Mouse (Mus musculus) layer of hippocampus, postnatal 10 days (tissue): ENCODE results near the gene Gm42372. TPM values are rescaled to one million over a fixed set of nuclear protein-coding genes. Genes with fewer than 3 reads are reported as not detected.
A peak's percentile ranks its signal among the peaks of the same experiment; 100 is the strongest.
"Not testable (repeated sequence)": the region's sequence is repeated elsewhere in the genome, so short reads cannot be mapped to it uniquely, and the experiment has no call there.

Experiments used
- DNase-seq, 2 experiments: peaks; one replicate each; pipeline ENCODE4 v3.0.0; 2021; ENCODE audit warnings: low spot score in 2 of 2
- long read RNA-seq: library from polyadenylated mRNA; stranded (forward); transcript quantifications from one replicate; pipeline ENCODE4 v2.0.0, GENCODE M21; 2023
- total RNA-seq, 2 experiments: library from RNA; stranded (reverse); gene quantifications; 2 replicates each; pipeline ENCODE4 v1.2.3; 2021

The Gm42372 gene
- 10 to 100 TPM; 42.9 to 44.8 TPM for total RNA-seq
- long read RNA-seq, full-length matches to known transcripts = 7 of 7 reads
- long read RNA-seq, partial matches to known transcripts = 0 of 7 reads
- long read RNA-seq, other reads (novel, unspliced or antisense) = 0 of 7 reads

DNA sequence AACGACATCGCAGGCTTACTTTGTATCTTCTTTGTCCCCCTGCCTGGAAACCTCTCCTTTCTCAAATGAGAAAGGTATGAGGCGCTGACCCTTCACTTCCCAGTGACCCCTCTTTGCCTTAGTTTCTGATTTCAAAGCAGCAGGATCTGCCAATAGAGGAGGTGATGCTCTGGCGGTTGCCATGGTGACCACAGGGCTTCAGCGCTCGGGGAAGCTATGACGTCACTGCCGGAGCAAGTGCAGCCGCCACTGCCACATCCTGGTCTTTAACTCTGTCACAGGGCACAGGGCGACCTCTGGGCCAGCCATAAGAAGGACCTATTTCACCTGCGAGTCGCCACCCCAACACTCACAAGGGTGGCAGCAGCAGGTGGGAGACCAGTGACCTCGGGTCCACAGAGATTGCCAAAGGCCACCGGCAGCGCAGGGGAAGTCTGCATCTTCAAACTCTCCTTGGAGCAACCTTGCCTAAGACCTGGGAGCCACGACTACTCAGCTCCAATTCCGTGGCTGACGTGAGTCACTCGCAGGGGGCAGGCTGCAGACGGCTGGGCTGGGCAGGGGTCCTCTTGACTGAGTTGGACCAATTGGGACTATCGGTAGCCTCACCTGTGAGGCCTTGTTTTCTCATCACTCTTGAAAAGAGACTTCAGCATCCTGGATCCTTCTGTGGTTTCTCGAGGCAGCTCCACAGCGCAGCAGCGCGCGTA, at the start of gene Gm42372:
Gm42372 (plus strand) TSS at position 228 of the 710 bp plus-strand sequence.
- peak; percentile 78 to 83 for DNase-seq

DNA sequence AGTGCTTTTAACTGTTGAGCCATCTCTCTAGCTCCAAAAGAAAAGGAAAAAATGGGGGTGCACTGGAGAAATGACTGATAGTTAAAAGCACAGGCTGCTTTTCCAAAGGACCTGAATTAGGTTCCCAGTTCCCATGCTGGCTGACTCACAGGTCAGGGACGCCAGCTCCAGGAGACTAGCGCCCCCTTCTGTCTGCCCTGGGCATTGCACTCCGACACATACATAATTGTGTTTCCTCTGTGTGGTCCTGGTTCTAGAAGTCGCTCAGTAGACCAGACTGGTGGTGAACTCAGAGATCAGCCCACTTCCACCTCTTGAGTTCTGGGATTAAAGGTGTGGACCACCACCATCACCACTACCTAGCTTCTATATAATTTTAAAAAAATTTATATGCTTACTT, 45.6 kb upstream of the Gm42372 start:
- peak in 1 of 2 experiments; percentile 50 for DNase-seq

DNA sequence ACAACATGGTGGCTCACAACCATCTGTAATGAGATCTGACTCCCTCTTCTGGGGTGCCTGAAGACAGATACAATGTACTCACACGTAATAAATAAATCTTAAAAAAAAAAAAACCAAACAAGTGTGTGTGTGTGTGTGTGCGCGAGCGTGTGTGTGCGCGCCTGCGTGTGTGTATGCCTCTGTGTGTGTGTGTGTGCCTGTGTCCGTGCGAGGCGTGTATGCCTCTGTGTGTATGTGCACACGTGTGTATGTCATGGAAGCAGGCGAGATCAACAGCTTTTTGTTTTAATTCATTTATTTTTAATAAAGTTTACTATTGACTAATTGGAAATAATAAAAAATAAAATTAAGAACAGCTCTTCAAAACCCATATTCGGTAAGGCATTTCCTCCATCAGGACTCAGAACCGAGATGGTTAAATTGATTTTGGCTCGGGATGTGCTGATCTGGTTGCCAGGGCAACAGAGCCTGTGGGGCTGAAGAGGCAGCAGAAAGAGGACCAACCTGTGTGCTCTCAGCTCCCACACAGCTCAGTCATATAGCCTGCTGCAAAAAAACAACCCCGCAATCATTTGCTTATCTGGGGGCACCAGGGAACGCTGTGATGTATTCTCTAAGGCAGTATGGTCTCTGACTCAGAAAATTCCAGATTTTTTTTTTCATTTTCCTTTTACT, 44.6 kb upstream of the Gm42372 start:
- peak in 1 of 2 experiments; percentile 71 for DNase-seq

DNA sequence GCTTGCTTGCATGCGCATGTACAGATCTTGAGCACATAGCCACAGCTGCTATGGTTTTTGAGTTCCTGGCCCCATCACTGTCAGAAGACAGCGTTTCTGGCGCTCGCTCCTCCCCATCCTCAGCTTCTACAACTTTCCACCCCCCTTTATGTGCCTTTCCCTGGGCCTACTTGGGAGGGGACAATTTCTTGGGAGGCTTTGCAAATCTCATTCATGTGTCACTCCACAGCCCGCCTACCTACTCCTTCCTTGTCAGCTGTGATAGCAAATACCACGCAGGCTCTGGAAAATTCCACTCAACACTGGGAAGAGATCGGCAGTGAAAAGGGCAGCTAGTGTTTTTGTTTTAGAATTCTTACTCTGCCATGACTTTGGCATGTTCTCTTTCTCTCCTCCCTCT, 42.6 kb upstream of the Gm42372 start:
- peak in 1 of 2 experiments; percentile 39 for DNase-seq

DNA sequence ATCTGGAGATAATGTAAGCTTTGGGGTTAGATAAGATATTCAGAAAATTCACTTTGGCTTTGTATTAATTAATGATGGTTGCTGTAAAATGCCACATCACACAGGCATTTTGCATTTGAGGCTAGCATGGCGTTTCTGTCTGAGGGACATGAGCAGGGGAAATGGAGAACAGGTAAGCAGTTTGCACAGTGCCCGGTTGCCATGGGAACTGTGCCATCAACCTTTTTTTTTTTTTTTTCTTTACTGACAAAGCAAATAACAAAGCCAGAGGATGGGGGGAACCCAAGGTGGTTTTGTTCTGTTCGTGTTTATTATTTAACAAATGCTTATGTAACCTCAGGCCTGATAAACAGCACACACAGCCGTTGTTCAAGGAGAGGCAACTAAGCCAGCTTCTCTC, 40.0 kb upstream of the Gm42372 start:
- DNase-seq = no peak

DNA sequence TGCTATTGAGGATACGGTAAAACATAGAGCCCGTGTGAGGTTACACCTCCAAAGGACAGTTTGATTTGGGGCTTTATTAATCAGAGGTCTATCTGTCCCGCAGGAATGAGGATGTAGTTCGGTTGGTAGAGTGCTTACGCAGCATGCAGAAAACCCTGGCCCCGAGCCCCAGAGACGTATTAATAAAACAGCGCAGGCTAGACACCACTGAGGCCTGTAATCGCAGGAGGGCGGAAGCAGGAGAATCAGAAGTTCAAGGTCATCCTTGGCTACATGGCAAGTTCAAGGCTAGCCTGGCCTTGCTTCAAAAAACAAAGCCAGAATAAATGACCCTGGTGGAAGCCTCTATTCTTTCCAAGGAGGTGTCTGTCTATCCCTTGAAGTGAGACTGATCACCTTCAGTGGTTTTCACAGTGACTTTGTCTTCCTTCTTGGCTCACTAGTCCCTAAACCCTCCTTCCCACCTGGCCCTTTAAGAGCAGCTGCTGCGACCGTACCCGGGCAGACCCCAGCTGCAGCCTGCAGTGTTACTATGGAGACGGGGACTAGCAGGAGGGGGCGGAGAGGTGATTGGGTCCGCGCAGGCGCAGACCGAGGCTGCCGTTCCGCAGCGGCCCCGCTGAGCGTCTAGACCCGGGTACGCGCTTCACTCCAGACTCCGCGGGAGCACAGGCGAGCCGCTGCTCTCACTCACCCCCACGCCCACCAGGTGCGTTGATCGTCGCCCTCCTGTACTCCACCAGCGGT, 38.7 kb upstream of the Gm42372 start, which contains the start of gene Pnmal2:
Pnmal2 (plus strand) TSS at position 622 of the 747 bp plus-strand sequence.
- peak; percentile 89 to 93 for DNase-seq

DNA sequence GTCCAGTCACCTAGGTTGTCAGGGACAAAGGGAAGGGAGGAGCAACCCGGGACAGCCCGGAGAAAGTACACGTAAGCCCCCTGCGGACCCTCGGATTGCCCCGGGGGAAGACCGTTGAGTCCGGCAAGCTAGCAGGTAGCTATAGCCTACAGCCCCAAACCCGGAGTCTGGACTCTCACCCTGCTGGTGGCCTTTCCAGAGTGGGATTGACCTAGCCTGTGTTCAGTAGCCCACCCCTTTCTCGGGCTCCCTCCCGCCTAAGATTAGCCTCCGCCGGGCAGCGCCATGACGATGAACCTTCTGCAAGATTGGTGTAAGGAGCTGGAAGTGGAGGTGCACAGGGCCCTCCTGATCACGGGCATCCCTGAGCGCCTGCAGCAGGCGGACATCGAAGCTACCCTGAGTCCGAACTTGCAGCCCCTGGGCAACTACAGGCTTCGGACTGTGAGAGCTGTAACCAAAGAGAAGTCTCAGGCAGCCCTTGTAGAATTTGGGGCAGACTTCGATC, 38.0 kb upstream of the Gm42372 start:
- peak in 1 of 2 experiments; percentile 57 for DNase-seq

DNA sequence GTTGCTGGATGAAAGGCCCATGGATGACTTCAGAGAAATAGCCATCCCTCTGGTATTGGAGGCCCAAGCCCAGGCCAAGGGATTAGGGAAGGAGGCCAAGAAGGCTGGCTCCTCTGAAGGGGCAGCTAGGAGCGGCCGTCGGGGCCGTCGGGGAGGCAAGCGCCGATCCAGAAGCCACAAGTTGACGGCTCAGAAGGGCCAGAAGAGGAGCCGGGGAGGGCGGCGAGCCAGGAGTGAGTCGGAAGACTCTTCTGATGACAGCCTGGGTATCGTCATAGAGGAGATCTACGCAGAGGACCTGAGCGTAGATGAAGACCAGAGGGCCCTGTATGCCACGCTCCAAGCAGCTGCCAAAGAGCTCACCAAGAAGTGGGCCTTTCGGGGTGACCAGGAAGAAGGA, 37.5 kb upstream of the Gm42372 start:
- DNase-seq = peak in 1 of 2 experiments; percentile 58

DNA sequence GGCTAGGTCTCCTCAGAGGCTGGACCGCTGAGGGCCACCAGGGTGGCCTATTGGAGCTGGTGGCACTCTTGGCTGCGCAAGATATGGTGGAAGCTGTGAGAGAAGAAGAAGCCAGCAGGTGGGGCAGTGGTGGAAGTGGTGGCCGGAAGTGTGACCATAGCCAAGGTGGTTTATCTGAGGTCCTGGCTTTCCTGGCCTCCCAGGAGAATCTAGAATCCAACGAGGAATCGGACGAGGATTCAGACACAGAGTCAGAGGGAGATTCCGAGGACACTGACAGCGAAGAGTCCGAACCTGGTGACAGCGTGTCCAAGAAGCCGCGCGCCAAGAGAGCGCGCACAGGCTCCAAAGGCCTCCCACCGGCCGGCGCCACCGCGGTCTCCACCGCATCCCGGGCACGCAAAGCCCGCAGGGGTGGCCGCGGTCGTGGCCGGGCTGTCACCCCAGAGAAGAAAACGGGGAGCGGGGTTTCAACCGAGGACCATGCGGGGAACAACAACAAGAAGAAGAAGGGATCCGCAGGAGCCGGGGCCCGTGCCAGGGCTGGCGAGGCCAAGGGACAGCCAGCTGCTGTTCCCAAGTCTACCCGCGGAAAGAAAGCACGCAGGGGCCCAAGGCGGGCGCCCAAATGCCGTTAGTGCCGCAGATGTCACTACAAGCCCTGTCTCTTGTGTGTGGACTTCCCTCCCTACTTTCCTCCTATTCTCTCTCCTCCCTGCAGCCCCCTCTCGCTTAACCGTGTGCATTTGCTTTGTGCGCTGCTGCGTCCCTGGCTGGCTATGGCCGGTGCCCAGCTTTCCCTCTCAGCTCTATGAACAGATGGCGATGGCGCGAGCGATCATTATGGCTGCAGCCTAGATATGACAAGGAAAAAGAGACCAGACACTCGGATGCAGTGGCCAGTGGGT, 36.2 kb upstream of the Gm42372 start:
- no peak for DNase-seq

DNA sequence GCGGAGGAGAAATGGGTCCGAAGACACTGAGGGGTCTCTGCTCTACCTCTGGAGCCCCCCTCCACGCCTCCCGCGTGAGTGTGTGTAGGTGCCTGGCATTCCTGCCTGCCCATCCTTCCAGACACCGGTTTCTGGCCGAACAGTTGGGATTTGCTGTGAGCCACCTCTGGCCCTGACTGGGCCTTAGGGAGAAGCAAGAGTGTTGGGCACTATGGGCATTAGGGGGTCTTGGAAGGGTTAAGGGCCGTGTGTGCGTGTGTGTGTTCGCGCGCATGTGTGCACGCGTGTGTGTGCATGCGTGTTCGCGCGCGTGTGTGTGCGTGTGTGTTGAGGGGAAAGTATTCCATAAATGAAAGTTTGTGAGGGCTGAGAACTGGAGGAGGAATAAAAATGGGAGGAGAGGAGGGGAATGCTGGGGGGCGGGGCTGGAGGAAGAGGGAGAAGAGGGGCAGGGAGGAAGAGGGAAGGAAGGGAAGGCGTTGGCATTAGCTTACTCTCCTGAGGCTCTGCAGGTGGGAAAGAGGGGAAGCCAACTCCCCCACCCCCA, 35.5 kb upstream of the Gm42372 start:
- DNase-seq = no peak

DNA sequence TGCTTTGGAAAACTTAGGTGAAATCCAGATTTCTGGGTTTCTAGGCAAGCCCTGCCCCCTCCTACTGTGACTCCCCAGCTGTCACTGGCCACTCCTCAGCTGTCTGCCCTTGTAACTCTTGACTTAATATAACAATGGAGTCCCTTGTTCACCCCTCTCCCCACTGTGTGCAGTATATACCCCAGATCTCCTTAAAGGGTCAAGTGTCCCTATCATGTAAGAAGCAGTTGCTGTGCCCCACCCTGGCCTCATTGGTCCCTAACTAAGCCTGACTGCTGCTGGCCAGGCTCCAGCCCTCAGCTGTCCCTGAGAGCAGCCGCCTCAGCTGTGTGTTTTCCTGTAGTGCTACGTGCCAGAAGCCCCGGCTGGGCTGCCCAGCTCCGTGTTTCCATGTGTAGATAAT, 34.9 kb upstream of the Gm42372 start:
- no peak for DNase-seq

DNA sequence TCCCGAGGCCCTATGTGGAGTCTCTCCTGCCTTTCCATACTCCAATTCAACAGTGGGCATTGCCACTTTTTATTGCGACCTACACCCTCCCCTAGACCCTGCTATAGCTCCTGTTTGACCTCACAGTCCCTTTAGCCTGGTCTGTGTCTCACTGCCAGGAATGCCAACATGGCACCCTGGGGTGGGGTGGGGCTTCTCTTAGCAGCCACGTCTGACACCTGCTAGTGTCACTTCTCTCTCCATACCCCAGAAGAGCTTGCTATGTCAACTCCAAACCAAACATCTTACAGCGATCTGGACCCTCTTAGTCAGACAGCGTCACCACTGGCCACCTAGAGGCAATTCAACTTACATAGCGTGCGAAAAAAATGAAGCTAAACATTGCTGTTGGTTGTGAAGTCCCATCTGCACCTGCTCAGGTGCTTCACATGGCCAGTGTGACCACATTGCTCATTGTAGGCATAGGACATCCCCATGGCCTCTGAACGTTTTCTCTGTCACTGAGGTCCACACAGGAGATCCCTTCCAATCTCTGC, 33.9 kb upstream of the Gm42372 start:
- no peak for DNase-seq

DNA sequence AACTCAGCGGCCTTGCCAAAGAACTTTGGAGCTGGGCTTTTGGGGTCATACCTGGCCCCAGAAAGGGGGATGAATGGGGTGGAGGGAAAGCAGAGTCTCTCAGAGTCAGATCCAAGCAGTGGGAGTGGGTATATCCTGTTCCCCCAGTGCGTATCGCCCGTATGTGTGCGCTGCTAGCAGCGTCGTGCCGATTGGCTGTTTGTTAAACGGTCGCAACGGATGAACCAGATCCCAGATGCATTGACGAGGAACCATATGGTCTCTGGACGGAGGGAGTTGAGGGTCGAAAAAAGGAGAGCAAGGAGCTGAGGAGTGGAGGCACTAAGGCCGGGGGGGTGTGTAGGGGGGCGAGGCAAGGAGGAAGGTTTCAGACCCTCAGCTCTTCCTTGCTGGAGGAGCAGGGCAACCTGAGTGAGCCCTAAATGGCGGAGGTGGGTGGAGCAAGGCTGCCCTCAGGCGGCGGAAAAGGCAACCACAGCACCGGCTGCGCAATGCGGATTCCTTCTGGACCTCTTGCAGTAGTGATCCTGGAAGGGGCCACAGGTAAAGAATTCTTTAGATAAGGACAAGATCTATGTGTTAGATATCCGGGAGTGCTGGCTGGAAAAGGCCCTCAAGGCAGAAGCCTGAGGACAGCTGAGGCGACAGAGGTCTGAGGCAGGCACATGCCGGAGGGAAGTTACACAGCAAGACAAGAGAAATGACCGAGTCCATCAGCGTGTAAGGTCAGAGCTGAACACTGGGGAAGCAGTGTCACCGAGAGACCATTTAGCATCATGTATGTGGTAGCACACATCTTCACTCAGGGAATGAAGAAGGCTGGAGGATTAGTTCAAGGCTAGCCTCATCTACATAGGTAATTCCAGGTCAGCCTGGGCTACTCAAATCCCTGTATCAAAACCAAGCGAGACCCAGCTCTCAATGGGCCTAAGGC, 32.7 kb upstream of the Gm42372 start:
- DNase-seq = peak; percentile 87 to 91

DNA sequence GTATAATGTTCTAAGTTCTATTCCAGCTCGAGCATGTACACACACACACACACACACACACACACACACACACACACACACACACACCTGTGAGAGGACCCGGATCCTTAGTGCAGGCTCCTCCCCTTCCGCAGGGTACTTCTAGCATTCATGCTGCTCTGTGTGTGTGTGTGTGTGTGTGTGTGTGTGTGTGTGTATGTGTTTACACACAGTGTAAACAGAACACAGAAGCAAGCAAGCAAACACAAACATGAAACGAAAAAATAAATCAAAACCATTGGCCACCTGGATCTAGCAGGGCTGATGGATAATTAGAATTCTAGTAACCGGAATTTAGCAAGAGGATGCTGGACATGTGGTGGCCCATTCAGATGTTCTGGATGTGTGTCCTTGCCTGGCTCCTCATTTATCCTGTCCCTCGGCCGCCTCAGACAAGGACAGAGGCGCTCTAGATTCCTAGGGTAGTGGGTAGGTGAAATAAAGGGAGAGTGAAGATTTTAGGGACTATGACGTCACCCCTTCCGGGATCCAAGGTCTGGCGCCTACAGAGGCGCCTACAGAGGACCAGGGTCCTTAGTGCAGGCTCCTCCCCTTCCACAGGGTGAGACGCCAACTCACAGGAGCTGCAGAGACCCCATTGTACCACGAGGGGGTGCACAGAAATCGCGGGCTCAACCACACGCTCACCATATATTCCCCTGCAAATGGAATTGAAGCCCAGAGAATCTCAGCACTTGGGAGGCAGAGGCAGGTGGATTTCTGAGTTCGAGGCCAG, 31.8 kb upstream of the Gm42372 start:
- peak; percentile 90 to 91 for DNase-seq

DNA sequence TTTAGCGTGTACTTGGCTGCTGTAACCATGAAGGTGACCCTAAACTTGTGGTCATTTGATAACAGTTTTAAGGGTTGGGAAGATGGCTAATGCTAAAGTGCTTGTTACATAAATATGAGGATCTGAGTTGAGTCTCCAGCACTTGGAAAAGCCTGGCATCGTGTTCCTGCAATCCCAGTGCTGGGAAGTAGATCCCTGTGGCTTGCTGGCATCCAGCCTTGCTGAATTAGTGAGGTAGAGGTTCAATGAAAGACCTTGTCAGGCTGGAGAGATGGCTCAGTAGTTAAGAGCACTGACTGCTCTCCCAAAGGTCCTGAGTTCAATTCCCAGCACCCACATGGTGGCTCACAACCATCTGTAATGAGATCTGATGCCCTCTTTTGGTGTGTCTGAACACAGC, 29.1 kb upstream of the Gm42372 start:
- DNase-seq = not testable (repeated sequence)

DNA sequence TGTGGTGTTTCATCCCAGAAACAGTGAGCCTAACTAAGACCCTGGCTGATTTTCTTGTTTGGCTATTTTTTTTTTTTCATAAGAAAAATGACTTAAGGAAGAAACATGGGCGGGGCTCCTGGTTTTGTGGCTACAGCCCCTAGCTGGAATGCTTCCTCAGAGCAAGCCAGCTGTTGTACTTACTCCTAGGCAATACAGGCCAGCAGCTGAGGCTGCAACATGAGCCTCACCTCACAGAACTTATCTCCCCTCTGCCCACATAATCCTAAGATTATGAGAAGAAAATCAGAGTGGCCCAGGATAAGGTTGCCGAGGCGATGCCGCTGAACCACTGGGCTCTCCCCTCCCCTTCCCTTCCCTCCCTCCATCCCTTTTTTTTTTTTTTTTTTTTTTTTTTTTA, 27.2 kb upstream of the Gm42372 start:
- DNase-seq = no peak

DNA sequence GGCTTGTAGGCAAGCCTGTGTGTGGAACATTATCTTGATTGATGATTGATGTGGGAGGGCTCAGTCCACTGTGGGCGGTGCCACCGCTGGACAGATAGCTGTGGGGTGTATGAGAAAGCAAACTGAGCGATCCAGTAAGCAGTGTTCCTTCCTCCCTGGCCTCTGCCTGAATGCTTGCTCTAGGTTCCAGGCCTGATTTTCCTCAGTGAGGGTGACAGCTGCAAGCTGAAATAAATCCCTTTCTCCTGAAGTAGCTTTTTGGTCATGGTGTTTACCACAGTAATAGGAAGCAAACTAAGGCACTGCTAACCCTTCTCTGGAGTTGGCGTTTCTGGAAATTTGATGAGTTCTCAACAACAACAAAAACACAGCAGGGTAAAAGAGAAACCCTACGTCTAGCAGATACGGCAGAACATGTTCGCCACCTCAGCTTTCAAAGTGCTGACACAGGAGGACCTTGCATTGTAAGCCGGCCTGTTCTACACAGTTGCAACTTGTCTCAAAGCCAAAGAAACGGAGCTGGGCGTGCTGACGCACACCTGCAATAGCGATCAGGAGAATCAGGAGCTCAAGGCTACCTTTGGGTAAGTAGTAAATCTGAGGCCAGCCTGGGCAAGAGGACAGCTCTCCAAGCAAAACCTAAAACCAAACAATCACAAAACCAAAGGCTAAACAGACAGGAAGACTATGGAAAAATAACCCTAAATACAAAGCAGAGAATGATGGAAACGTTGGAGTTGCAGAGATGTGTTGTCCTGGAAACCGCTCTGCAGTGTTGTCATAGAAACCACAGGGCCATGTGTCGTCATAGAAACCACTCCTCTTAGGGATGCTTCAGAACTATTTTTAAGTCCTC, 26.2 kb upstream of the Gm42372 start:
- peak; percentile 25 to 36 for DNase-seq
